Mouse (Mus musculus) gastrocnemius, adult 8-10 months (tissue): ENCODE measurements around the gene Cdca8. TPM values are rescaled to one million over a fixed set of nuclear protein-coding genes. Genes with fewer than 3 reads are reported as not detected.
"Not testable (repeated sequence)": the region's sequence is repeated elsewhere in the genome, so short reads cannot be mapped to it uniquely, and the experiment has no call there.

ENCODE experiments used
- DNase-seq, 2 experiments: peaks; one replicate each; pipeline ENCODE4 v3.0.0; 2022; ENCODE audit warnings: low spot score in 2 of 2
- total RNA-seq, 4 experiments: library from RNA; stranded (reverse); gene quantifications; 2 replicates each; pipeline ENCODE4 v1.2.4; 2022

Cdca8 gene
- under 1 TPM; 0.24 to 0.51 (median 0.28) TPM for total RNA-seq

DNA sequence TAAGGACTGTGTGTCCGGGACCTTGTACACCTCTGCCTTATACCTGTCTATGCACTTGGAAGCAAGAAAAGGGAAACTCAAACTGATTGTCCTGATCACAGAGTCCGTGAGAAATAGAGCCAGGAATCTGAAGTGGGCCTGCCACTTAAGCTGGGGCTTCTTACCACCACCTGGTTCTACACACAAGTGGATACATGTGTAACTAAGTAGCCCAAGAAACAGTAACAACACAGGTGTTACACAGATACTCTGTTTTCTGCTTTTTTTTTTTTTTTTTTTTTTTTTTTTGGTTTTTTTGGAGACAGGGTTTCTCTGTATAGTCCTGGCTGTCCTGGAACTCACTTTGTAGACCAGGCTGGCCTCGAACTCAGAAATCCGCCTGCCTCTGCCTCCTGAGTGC lies at the start of gene Cdca8:
Cdca8 (minus strand) TSS at position 101 of the 400 bp plus-strand sequence.
- DNase-seq: not testable (repeated sequence)

DNA sequence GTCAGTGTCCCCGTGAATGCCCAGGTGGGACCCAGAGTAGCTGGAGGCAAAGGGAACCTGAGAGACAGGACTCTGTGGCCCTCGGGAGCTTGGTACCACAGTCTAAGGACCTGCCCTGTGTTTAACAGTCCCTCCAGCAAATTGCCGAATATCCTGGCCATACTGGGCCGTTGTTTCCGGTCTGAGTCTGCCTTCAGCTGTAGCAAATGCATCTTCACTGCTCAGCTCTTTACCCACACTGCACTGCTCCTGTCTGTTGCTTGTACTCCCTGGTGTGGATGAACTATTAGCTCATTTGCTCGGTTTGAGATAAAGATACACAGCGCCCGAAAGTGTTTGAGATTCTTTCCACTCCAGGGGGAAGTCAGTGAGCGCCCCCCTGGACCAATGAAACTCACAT lies 49.3 kb upstream of the Cdca8 start:
- no peak for DNase-seq

DNA sequence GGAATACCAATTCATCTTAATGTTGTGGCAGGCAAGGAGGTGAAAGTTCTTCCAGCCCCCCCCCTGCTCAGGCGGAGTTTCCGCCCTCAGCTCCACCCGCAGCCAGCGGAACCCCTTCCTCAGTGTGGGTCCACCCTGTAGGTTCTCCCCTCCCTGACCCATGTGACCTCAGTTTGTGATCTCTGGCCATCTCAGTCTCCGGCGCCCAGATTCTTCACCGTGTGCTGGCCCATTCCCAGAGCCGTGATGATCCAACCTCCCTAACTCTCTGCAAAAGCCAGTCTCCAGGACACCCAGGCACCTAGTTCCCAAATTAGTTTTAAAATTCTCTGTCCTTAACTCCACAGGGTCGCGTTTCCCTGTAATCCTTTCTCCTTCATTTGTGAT lies 48.6 kb upstream of the Cdca8 start:
- no peak for DNase-seq

DNA sequence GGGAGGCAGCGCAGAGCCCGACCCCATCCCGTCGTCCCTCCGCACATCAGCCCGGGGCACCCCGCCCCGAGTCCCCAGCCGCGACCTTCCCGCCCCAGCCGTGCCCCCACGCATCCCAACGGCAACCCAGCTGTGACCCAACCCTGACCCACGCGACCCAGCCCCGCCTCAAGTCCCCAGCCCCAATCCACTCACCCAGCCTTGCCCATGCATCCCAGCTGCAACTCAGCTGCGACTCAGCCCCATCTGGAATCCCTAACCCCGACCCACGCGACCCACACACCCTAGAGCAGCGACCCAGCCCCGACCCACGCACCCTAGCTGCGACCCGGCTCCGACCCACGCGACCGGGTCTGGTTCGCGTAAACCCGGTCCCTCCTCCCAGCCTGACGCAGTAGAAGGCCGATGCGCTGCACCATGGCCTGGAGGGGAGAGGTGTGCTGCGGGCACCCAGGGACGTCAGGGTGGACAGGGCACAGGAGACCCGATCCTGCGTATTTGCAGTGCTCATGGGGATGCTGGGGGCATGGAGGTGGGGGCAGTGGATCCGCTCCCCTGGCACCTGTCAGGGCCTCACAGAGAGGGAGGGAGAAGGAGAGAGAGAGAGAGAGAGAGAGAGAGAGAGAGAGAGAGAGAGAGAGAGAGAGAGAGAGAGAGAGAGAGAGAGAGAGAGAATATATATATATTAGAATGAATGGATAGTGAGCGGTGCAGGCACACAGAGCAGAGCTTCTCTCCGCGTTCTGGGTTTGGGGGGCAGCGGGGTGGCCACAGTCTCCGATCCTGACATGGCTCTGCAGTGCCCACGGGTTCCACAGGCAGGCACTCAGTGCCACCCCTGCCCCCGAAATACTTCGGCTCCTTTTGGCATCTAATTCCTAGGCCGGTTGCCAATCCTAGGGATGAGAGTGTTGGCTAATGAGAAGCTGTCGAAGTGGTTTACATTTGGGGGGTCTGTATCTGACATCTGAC lies 47.9 kb upstream of the Cdca8 start:
- no peak for DNase-seq

DNA sequence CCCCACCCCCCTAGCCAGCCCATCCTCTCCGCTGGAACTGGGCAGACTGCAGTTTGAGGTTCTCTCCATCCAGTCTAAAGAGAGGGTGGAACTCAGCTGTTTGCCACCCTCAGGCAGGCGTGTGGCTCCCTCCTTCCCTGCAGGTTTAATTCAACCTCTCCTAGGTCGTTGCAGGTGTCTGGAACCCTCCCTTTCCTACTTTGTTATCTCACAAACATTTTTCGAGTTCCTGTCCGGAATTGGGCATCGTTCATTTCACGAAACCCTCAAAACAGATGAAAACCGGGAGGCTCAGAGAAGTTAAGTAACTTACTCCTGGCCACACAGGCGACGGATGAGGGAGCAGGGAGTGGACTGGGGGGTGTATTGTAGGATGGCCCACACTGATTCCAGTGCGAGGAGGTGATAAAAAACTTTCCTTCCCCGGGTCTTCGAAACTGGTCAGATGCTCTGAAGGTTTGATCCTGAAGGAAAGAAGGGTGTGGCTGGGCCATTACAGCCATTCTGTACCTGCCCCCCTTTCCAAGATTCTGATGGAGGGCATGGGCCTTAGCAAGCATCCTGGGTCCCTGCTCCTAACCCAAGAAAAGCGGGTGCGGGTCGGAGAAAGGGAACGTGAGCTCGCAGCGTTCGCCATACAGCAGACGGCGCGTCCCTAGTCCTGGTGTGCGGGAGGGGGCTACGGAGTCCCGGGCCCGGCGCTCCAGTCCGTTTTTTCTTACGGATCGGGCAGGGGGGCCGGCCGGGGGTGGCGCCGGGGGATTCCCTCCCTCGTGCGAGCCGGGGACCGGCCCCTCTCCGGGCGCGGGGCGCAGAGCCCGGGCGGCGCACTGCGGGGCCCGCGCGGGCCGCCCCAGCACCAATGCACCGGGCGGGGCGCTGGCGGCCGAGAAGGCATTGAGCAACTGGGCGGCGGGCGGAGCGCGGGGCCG lies 46.8 kb upstream of the Cdca8 start, which contains the start of gene Rspo1:
Rspo1 (plus strand) TSS at position 760 of the 932 bp plus-strand sequence.
- no peak for DNase-seq

DNA sequence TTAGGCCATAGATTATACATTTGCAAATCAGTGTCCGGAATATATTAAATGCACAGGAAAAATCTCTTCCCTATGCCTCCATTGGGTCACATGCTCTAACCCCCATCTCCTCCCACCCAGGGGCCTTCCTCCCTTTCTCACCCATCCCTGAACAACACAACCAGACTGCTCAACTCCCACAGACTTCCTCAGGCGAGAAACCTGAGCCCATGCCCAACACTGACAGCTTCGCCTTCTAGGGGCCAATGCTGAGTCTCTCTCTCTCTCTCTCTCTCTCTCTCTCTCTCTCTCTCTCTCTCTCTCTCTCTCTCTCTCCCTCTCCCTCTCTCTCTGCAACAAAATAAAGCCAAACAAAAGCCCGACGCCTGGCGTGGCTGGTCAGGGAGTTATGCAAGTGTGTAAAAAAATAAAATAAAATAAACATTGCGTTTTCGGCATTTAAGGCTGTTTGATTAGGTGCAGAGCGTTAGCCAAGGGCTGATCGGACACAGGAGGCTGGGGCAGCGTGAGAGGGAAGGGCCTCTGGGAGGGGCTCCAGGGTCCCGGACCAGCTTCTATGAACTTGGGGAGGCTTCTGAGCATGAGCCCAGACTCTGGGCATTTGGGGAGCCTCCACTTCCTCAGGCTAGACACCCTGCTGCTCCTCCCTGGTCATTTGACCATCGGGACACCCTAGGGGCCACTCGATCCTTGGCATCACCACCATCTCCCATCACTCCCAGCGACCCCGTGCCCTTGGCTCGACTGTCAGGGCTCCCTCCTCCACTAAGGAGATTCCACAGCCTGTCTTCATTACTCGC lies 46.0 kb upstream of the Cdca8 start:
- no peak for DNase-seq

DNA sequence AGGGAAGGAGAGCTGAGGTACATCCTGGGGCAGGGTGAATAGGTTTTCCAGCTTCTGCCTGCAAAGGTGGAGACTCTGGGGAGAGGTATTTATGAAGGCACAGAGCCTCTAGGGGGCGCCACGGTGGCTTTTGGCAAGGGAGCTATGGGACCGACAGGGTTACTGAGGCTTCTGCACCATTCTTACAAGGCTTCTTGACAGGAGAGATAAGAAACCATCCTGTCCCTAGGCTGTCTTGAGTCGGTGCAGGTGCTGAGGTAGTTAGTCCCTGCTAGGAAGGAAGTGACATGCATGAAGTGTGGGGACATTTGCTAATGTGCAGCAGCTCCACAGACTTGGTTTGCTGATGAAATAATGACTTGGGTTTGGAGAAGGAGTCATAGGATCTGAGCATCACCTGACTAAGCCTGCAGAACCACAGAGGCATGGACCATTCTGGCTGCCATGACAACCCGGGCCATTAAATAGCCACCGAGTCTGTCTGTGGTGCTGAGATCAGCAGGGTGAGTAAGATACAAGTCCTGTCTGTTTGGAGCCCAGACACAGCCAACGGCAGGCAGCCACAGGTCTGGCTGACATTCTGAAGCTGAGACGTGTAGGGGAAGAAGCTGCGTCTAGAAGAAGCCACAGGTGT lies 44.9 kb upstream of the Cdca8 start:
- DNase-seq: no peak

DNA sequence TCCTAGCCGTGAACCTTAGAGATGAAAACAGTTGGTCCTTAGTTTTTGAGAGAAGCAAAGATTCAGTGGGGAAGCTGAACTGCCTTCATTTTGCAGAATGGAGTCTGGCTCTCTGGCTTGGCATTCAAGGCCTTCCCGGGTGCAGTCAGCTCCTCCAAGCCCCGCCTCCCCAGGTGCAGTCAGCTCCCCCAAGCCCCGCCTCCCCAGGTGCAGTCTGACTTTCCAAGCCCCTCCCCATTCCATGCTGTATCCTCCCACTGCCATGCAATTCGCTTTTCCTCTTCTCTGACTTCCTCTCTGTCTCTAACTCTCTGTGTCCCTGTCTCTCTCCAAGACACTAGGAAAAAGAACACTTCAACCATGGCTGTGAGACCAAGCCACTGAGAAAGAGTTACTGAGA lies 39.1 kb upstream of the Cdca8 start:
- DNase-seq: no peak

DNA sequence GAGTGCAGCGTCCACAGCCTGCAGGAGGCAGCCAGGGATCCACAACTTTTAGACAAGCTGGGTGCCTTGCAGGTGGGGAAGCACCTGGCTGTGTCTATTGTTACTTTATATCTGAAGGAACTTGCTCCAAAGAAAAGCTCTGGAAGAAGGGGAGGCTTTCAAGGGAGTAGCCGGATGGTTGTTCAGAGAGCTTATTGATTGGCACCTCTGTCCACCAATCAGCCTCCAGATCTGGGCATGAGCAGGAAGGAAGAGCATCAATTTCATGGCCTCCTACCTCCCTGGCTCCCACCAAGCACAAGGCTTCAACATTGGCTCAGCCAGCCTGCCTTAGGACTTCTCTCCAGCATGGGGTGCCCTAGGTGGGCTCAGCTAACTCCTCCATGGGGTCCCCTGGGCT lies 34.2 kb upstream of the Cdca8 start:
- DNase-seq: no peak

DNA sequence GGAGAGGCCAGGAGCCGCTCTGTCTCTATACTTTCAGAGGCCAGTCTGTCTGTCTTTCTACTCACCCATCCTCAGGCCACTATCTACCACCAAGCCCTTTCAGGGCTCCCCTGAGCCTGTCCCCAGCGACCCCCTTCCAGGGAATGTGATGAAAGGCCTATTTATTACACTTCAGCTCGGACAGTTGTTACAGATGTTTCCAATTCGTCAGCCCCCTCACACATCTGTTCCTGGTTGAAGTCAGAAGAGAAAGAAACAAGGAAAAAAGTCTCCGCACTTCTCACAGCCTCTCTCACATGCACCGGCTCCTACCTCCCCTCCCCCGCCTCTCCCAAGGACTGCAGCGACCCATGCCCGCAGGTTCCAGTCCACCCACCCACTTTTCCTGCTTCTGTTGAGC lies 33.2 kb upstream of the Cdca8 start:
- DNase-seq: no peak

DNA sequence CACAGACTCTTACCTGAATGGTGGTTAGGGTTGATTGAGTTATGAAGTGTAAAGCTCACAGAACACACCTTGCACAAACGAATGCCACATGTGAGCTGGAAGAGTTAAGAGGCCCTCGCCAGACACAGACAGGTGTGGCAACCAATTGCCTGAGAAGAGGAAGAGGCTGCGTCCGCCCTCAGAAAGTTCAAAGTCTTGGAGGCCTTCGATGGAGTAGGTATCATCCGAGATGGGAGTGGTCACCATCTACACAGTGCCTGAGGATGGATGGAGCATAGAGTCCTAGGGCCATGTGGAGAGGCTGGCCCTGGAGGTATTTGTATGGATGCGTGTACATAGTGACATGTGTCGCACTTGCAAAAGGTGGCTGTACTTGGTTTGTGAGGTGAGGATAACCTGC lies 32.0 kb upstream of the Cdca8 start:
- DNase-seq: no peak

DNA sequence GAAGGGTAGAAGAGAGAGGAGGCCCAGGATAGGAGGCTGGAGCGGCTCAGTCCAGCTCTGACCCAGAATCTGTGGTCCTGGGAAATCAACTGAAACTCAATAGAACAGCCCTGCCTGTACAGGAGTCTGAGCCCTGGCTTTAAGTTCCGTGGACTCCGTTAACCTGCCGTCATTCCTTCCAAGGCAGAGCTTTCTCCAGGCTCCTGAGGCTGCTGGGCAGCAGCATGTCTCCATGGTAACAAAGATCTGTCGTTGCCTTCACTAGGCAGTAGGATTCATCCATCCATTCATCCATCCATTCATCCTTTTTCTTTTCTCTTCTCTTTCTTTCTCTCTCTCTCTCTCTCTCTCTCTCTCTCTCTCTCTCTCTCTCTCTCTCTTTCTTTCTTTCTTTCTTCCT lies 31.6 kb upstream of the Cdca8 start:
- no peak for DNase-seq

DNA sequence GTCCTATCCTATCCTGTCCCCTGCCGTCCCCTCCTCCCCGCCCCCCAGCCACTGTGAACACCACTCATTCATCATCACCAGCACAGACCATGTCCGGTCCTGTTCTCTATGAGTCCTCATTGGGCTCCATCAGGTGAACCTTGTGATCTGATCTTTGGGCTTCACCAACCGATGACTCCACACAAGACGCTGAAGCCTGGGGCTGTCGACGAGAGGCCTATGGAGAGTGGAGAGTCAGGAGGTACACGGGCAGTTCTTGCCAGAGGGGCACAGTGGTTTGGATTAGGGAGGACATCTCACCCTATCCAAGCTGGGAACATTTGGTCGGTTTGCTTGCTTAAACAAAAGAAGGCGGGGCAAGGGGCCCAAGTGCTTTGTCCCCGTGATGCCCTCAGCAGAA lies 31.1 kb upstream of the Cdca8 start:
- DNase-seq: no peak

DNA sequence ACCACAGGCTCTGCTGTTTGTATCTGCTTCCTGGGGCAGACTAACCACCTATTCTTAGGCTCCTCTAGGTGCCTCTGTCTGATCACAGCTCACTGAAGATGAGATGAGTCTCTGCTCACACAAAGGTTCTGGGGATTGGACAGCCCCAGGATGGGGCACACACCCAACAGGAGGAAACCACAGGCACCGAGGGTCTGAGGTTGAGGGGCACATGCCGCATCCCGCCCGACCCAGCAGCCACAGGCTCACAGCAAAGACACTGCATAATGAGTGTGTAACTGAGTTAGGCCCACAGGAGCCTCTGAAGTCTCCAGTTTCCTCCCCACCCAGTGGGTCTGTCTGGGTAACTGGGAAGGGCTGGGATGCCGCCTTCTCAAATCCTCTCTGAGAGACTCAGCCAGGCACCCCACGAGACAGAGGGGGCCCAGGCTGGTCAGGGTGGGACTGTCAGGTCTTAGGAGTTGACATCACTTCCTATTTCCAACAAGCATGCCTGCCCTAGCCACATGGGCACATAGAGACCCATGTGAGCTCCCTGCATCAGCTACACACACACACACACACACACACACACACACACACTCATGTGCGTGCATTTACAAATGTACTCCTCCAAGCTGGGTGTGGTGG lies 30.2 kb upstream of the Cdca8 start:
- no peak for DNase-seq

DNA sequence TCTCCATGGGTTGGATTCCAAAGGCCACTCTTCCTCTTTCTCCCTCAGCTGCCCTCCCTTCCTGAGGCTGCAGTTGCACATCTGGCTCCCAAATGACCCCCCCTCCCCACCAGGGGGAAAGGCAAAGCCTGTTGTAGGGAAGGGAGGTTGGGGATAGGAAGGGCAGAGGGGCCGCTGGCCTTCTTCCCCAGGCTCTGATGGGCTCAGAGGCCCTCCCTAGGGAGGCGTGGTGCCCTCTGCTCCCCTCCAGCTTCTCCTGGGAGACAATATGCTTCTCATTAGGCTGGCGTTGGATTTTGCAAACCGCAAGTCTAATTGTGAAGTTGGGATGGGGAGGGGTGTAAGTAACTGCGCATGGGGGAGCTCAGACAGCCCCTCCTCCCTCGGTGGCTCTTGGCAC lies 29.6 kb upstream of the Cdca8 start:
- no peak for DNase-seq

DNA sequence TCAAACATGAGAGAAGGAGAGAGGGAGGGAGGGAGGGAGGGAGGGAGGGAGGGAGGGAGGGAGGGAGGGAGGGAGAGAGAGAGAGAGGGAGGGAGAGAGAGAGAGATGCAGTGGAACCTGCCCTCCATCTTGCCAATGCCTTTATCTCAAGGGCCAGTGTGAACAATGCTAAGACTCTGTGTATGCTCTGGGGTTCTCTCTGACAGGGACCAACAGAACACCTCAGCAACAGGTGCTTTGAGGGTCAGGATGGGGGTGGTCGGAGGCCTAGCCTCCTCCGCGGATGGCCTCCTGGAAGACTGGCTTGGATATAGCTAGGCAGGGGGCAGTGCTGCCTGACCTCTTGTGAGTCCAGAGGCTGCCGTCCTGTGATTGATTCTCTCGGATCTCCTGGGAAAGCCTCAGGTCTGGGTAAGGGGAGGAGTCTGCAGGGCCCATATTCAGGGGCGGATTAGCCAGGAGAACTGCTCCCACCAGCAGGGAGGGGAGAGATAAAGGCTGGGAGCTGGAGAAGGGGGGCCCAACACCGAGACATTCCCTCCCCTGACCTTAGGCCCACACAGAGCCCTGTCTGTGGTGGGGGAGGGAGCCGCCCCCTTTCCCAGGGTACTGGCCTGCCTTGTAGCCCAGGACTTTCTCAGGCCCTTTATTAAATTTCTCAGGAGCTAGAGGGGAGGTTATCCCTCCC lies 25.9 kb upstream of the Cdca8 start:
- DNase-seq: no peak

DNA sequence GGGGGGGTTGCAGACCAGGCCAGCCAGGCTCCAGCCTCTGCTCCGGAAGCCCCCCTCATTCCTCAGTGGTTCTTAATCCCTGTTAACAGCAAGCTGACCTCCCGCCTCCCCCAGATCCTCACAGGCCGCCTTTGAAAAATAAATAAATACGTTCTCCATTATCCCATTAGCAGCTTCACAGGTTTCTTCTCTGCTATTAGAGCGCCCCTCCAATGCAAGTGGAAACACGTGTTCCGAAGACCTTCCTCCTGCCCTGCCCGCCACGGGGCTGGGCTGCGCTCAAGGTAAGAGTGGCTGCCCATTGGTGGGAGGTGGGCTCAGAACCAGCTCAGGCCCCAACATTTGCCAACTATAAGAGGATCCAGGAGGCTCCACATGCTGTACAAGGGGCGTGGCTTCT lies 23.5 kb upstream of the Cdca8 start:
- no peak for DNase-seq

DNA sequence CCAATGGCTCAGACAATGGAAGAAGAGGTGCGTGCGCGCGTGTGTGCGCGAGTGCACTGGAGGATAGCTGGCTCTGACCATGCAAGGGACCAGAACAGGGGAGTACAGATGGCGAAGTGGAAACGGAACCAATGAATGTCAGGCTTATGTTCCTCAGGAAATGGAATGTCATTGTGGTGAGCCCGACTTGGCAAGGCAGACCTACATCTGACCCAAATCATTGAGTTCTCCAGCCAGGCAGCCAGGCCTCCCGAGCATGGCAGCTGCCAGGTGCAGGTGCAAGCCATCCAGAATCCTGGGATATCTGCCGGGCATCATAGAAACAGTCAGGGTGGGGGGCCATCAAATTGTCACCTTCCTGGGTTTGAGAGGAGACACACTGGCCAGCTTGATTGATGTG lies 21.8 kb upstream of the Cdca8 start:
- DNase-seq: no peak

DNA sequence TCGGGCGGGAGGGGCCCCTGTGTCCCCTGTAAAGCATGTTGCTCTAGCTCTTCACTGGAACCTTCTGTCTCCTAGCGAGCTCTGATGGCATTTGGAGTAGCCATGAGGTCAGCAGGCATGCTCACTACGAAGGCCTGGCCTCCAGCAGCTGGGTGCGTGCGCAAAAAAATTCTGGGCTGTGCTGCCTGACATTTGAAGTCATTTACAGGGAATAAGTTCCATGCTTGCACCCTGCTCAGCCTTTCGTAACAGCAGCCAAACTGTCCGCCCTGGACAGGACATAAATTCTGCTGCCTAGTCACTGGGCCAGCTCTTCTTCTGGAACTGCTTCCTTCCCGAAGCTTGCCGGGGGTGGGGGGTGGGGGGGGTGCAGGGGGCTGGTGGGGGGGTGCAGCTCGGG lies 20.0 kb upstream of the Cdca8 start:
- no peak for DNase-seq

DNA sequence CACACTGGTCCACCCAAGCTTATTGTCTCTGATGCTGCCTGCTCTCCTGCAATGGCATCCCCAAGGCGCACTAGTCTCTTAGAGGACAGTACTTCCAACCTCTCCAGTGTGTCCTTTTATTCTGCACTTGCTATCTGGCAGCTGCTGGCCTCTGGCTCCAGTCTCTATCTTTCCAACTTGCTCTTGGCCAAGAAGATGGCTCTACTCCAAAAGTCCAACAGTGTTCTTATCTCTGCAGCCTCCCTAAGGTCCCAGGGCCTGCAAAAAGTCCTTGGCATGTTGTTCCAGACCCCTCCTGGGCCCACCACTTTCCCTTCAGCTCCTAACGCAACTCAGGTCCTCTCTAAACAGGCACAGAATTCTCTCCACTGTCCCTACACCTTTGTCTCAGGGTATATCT lies 18.2 kb upstream of the Cdca8 start:
- DNase-seq: no peak
